ENCODE assay signal across 14 mouse cellular contexts in the genomic region with DNA sequence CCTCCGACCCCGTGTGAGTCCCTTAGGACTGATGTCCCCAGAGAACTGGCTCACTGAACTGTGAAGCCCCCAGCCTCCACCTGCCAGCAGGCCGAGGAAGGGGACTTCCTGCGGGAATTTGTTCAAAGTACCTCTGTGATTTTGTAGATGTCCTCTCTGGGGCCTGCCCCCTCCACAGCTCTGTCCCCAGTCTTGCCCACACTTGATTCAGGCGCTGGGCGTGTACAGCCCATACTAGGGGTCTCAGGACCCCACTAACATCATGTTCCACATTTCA. TPM values are rescaled to one million over a fixed set of nuclear protein-coding genes. Genes with fewer than 3 reads are reported as not detected.
"Had no signal": no experiment of that assay in that cellular context is flagged by ENCODE, and none has a peak within 500 bp of the region (broad histone marks: within the 10 kb centered on the region; RNA-seq: fewer than 3 reads in every experiment).

No protein-coding gene starts in this region.

- H3K27ac ChIP-seq: left cerebral cortex, adult 2 months; limb, embryonic 12.5 days; liver, embryonic 14.5 days; midbrain, embryonic 15.5 days; neural tube, embryonic 13.5 days; stomach, postnatal 0 days had no signal

- H3K9me3 ChIP-seq: limb, embryonic 12.5 days; midbrain, embryonic 15.5 days; neural tube, embryonic 13.5 days had no signal

- DNase-seq: kidney, adult 18-20 months; kidney, postnatal 25 days; lung, adult 2 months; lung, postnatal 10 days; lung, postnatal 4 days; retina, postnatal 1 day; right cerebral cortex, postnatal 4 days; thymus, postnatal 14 days had no signal

- H3K9ac ChIP-seq: limb, embryonic 12.5 days; liver, embryonic 14.5 days; midbrain, embryonic 15.5 days had no signal

- H3K36me3 ChIP-seq: limb, embryonic 12.5 days; midbrain, embryonic 15.5 days; neural tube, embryonic 13.5 days had no signal

RNA-seq across cellular contexts. Expression of a gene that starts 2.2 kb away (rescaled TPM):
- polyA plus RNA-seq: limb, embryonic 12.5 days had no signal
